Mouse (Mus musculus): ENCODE results near the gene Fam234b. TPM values are rescaled to one million over a fixed set of nuclear protein-coding genes. Genes with fewer than 3 reads are reported as not detected.
A peak's percentile ranks its signal among the peaks of the same experiment; 100 is the strongest.

Gene Fam234b
- polyA plus RNA-seq, 1 experiment from 2014 or later: 17.1 TPM

DNA sequence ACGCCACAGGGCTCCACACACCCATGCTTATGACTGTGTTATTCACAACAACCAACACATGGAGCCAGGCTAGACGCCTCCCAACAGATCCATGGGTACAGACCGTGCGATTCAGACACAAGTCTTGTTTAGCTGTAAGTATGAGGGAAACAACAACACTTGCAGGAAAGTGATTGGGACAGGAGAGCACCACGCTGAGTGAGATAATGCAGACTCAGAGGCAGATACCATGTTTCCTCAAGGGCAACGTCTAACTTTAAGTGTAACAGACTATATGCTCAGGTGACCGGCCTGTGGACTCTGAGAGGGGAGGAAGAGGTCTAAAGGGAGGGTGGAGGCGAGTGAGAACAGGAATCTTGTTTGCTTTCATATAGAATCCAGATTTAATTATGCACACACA, 41.2 kb upstream of the Fam234b start:
- DNase-seq: no peak
- H3K4me1 ChIP-seq (ENCODE audit: insufficient read depth): peaks cover 18% of the 10 kb centered on the region; the same call in 1 of the 2 replicates
- 0 out of 2 replicates have a peak, but pooled peaks have one; percentile 9 for ATAC-seq
- no peak overlapping the region for H3K27ac ChIP-seq (ENCODE audit: low read depth)
- no peak for TF ChIP-seq CTCF (IDR thresholded peaks at IDR 0.05; ENCODE audit: low read depth)
- no peak for TF ChIP-seq EP300 (IDR thresholded peaks at IDR 0.05; ENCODE audit: low read depth)
- no peak overlapping the region for H3K4me3 ChIP-seq (ENCODE audit: low read depth, low read length)
- H3K9ac ChIP-seq (replicated peaks): no peak overlapping the region
- no peaks in the 10 kb centered on the region for H3K9me3 ChIP-seq (ENCODE audit: low read length)
- H3K27me3 ChIP-seq (ENCODE audit: insufficient read depth, low read length): no peaks in the 10 kb centered on the region
- no peak overlapping the region for H3K4me2 ChIP-seq (ENCODE audit: low read depth, low read length)
- H3K36me3 ChIP-seq (replicated peaks; ENCODE audit: insufficient read depth, low read length): peaks cover 33% of the 10 kb centered on the region
- WGBS (ENCODE audit: insufficient replicate concordance): 51% methylated on average over 8 of the region's 8 CpGs

DNA sequence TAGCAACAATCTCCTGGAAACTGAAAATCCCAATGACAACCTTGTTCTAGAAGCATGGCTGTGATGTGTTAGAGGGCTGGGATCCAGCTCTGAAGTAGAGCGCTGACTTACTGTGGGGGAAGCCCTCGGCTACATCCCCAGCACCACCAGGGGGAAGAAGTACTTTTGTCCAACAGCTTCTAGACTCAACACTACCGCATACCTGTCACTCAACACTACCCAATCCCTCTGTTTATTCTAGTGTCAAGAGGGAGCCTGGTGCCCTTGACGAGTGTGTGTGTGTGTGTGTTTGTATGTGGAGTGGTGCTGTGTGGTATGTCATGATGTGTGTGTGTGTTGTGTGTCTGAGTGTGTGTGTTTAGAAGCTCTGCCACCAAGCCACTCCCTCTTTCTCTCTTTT, 40.3 kb upstream of the Fam234b start:
- 0 out of 2 replicates have a peak overlapping the region, but pooled peaks have one; percentile 83 for H3K27ac ChIP-seq (ENCODE audit: low read depth)
- ATAC-seq (no peak), DNase-seq (no peak)
- no peaks in the 10 kb centered on the region for H3K9me3 ChIP-seq (ENCODE audit: low read length)
- H3K9ac ChIP-seq (replicated peaks): no peak overlapping the region
- H3K4me2 ChIP-seq (ENCODE audit: low read depth, low read length): no peak overlapping the region
- H3K4me1 ChIP-seq (ENCODE audit: insufficient read depth): peaks cover 22% of the 10 kb centered on the region
- peaks cover 27% of the 10 kb centered on the region for H3K36me3 ChIP-seq (replicated peaks; ENCODE audit: insufficient read depth, low read length)
- 74% methylated on average over 4 of the region's 4 CpGs for WGBS (ENCODE audit: insufficient replicate concordance)
- no peak for TF ChIP-seq EP300 (IDR thresholded peaks at IDR 0.05; ENCODE audit: low read depth)
- no peak; the same call in 1 of the 2 replicates for TF ChIP-seq CTCF (IDR thresholded peaks at IDR 0.05; ENCODE audit: low read depth)
- no peaks in the 10 kb centered on the region for H3K27me3 ChIP-seq (ENCODE audit: insufficient read depth, low read length)
- no peak overlapping the region for H3K4me3 ChIP-seq (ENCODE audit: low read depth, low read length)

DNA sequence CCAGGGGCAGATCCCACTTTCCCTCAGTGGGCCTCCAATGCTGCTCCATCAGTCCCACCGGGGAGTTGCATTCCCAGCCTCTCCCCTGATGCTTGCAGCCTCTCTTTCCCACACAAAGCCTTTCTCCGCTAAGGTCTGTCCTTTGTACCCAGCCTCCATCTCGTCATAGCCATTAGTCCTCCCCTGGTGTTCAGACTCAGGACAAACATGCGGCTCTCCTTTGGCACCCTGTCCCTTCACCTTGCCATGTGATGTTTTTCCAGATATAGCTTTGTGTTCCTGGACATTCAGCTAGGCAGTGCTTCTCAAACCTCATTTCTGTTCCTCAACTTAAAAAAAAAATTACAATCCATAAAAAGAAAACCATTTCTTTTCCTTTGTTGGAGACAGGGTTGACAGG, 39.3 kb upstream of the Fam234b start:
- DNase-seq: no peak
- WGBS (ENCODE audit: insufficient replicate concordance): 60% methylated on average over 4 of the region's 4 CpGs
- Histone ChIP-seq H3K27ac (ENCODE audit: low read depth) (peak overlapping the region; percentile 83), H3K9ac (replicated peaks) (no peak overlapping the region), H3K27me3 (ENCODE audit: insufficient read depth, low read length) (no peaks in the 10 kb centered on the region), H3K9me3 (ENCODE audit: low read length) (no peaks in the 10 kb centered on the region), H3K4me2 (ENCODE audit: low read depth, low read length) (no peak overlapping the region), H3K4me3 (ENCODE audit: low read depth, low read length) (no peak overlapping the region), H3K4me1 (ENCODE audit: insufficient read depth) (peaks cover 32% of the 10 kb centered on the region), H3K36me3 (replicated peaks; ENCODE audit: insufficient read depth, low read length) (peaks cover 22% of the 10 kb centered on the region)
- peak; percentile 67 for ATAC-seq
- no peak for TF ChIP-seq EP300 (IDR thresholded peaks at IDR 0.05; ENCODE audit: low read depth)
- TF ChIP-seq CTCF (IDR thresholded peaks at IDR 0.05; ENCODE audit: low read depth): no peak

- H3K4me1 ChIP-seq (ENCODE audit: insufficient read depth): peaks cover 48% of the 10 kb centered on the region
- DNase-seq (no peak), ATAC-seq (no peak)
- TF ChIP-seq EP300 (IDR thresholded peaks at IDR 0.05; ENCODE audit: low read depth): no peak
- TF ChIP-seq CTCF (IDR thresholded peaks at IDR 0.05; ENCODE audit: low read depth): no peak
- 47% methylated on average over 4 of the region's 4 CpGs for WGBS (ENCODE audit: insufficient replicate concordance)
- H3K4me2 ChIP-seq (ENCODE audit: low read depth, low read length): no peak overlapping the region
- H3K9me3 ChIP-seq (ENCODE audit: low read length): no peaks in the 10 kb centered on the region
- no peaks in the 10 kb centered on the region for H3K27me3 ChIP-seq (ENCODE audit: insufficient read depth, low read length)
- H3K36me3 ChIP-seq (replicated peaks; ENCODE audit: insufficient read depth, low read length): peaks cover 11% of the 10 kb centered on the region; the same call in 1 of the 2 replicates
- no peak overlapping the region for H3K4me3 ChIP-seq (ENCODE audit: low read depth, low read length)
- no peak overlapping the region for H3K9ac ChIP-seq (replicated peaks)
- H3K27ac ChIP-seq (ENCODE audit: low read depth): 0 out of 2 replicates have a peak overlapping the region, but pooled peaks have one; percentile 26
These were observed 36.4 kb upstream of the Fam234b start for GRCm38 (mm10) chr6:135161356-135161755.

GRCm38 (mm10) chr6:135162311-135162710, 35.5 kb upstream of the Fam234b start:
- Histone ChIP-seq H3K9me3 (ENCODE audit: low read length) (no peaks in the 10 kb centered on the region), H3K4me3 (ENCODE audit: low read depth, low read length) (no peak overlapping the region), H3K27me3 (ENCODE audit: insufficient read depth, low read length) (no peaks in the 10 kb centered on the region), H3K4me2 (ENCODE audit: low read depth, low read length) (no peak overlapping the region), H3K36me3 (replicated peaks; ENCODE audit: insufficient read depth, low read length) (peaks cover 11% of the 10 kb centered on the region; the same call in 1 of the 2 replicates), H3K27ac (ENCODE audit: low read depth) (peak overlapping the region; percentile 80), H3K4me1 (ENCODE audit: insufficient read depth) (peaks cover 50% of the 10 kb centered on the region), H3K9ac (replicated peaks) (no peak overlapping the region)
- WGBS (ENCODE audit: insufficient replicate concordance): 71% methylated on average over 3 of the region's 3 CpGs
- TF ChIP-seq EP300 (IDR thresholded peaks at IDR 0.05; ENCODE audit: low read depth) (no peak), CTCF (IDR thresholded peaks at IDR 0.05; ENCODE audit: low read depth) (no peak)
- no peak for DNase-seq
- peak; percentile 16 for ATAC-seq

DNA sequence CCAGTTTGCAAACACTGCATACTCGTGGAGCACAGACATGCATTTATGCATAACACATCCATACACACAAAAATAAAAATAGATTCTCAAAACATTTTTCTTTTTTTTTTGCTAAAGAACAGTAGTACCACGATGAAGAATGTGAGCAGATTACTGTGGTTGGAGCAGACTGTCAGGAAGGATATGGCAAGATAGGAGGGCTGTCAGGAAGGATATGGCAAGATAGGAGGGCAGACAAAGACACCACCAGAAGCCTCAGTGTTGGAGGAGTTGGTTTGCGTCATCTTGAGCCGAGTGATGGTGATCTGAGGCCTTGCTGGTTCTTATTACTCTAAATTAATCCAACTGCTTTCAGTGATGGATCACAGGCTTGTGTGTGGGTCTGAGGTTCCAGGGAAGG, 34.9 kb upstream of the Fam234b start:
- 44% methylated on average over 4 of the region's 4 CpGs for WGBS (ENCODE audit: insufficient replicate concordance)
- peaks cover 48% of the 10 kb centered on the region for H3K4me1 ChIP-seq (ENCODE audit: insufficient read depth)

More for the DNA sequence above, 34.9 kb upstream of the Fam234b start:
- Histone ChIP-seq H3K4me2 (ENCODE audit: low read depth, low read length) (peak overlapping the region; percentile 31), H3K27ac (ENCODE audit: low read depth) (peak overlapping the region; percentile 80), H3K36me3 (replicated peaks; ENCODE audit: insufficient read depth, low read length) (peaks cover 11% of the 10 kb centered on the region; the same call in 1 of the 2 replicates), H3K27me3 (ENCODE audit: insufficient read depth, low read length) (no peaks in the 10 kb centered on the region), H3K4me3 (ENCODE audit: low read depth, low read length) (no peak overlapping the region), H3K9ac (replicated peaks) (peak overlapping the region; percentile 41; the same call in 1 of the 2 replicates), H3K9me3 (ENCODE audit: low read length) (no peaks in the 10 kb centered on the region)
- TF ChIP-seq EP300 (IDR thresholded peaks at IDR 0.05; ENCODE audit: low read depth): peak; percentile 64; the same call in 1 of the 2 replicates
- no peak for TF ChIP-seq CTCF (IDR thresholded peaks at IDR 0.05; ENCODE audit: low read depth)
- ATAC-seq (no peak), DNase-seq (no peak)

Data from liver, postnatal 0 days (tissue).